ENCODE assay signal across 8 mouse cellular contexts in the genomic region with DNA sequence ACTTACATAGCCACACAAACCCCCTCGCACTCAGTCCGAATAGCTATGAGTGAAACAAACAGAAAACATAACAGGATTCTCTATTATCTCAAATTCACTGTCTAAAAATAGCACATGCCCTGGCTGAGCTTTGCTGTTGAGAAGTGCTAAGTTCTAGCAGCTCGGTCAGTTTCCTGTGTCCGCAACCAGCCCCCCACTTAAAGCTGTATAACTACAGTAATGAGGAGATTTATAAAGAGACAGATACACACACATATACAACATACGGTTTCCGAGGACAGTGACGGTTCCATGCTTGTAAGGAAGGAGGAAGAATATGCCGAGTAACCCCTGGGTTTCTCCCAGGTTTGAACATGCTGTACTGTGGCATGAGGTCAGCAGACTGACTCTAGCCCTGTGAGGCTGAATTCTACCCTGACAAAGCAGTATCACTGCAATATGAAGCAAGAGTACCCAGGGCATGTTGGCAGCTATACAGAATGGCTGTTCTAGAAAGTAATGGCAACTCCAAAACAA.
DNase-seq lines count a peak whose midpoint lies in the region; ATAC-seq and TF ChIP-seq lines count a peak whose summit lies in the region.

No protein-coding gene starts in this region.

- DNase-seq in forebrain, postnatal 0 days = no peak
- DNase-seq in forebrain, embryonic 11.5 days (ENCODE audit: low spot score) = no peak
- DNase-seq in cerebellum, postnatal 14 days = peak; percentile 39 to 45
- no peak for DNase-seq in thymus, adult 2 months
- no peak for DNase-seq in layer of hippocampus, postnatal 14 days (ENCODE audit: low spot score in 2 of 2)

- peak overlapping the region; percentile 30; the same call in 1 of the 2 replicates for H3K27ac ChIP-seq in forebrain, postnatal 0 days (ENCODE audit: low read depth, low read length)
- no peak overlapping the region for H3K27ac ChIP-seq in forebrain, embryonic 11.5 days (ENCODE audit: low read depth, low read length)
- H3K27ac ChIP-seq in heart, embryonic 16.5 days (ENCODE audit: low read length) = peak overlapping the region; percentile 91
- peak overlapping the region; percentile 50 for H3K27ac ChIP-seq in liver, embryonic 16.5 days (ENCODE audit: low read length)
- 0 out of 2 replicates have a peak overlapping the region, but pooled peaks have one; percentile 34 for H3K27ac ChIP-seq in neural tube, embryonic 14.5 days (ENCODE audit: low read depth, low read length)
- no peak overlapping the region for H3K27ac ChIP-seq in thymus, adult 2 months (ENCODE audit: control insufficient read depth, insufficient read depth, low read length)

- H3K36me3 ChIP-seq in forebrain, postnatal 0 days (ENCODE audit: insufficient read depth) = no peaks in the 10 kb centered on the region
- no peaks in the 10 kb centered on the region for H3K36me3 ChIP-seq in forebrain, embryonic 11.5 days (ENCODE audit: control insufficient read depth, insufficient read depth, low read length)
- H3K36me3 ChIP-seq in heart, embryonic 16.5 days (ENCODE audit: control insufficient read depth, insufficient read depth) = no peaks in the 10 kb centered on the region
- no peaks in the 10 kb centered on the region for H3K36me3 ChIP-seq in liver, embryonic 16.5 days (ENCODE audit: control insufficient read depth, insufficient read depth)
- no peaks in the 10 kb centered on the region for H3K36me3 ChIP-seq in neural tube, embryonic 14.5 days (ENCODE audit: control insufficient read depth, insufficient read depth, low read length)
- H3K36me3 ChIP-seq in thymus, adult 2 months (ENCODE audit: control insufficient read depth, insufficient read depth, low read length) = no peaks in the 10 kb centered on the region

- no peak overlapping the region for H3K9ac ChIP-seq in forebrain, postnatal 0 days
- H3K9ac ChIP-seq in forebrain, embryonic 11.5 days (ENCODE audit: low read length) = no peak overlapping the region
- H3K9ac ChIP-seq in heart, embryonic 16.5 days (ENCODE audit: low read length) = peak overlapping the region; percentile 57
- H3K9ac ChIP-seq in liver, embryonic 16.5 days (ENCODE audit: low read depth, low read length) = no peak overlapping the region
- no peak overlapping the region for H3K9ac ChIP-seq in neural tube, embryonic 14.5 days (replicated peaks; ENCODE audit: low read depth, low read length)

- H3K4me1 ChIP-seq in forebrain, postnatal 0 days (ENCODE audit: insufficient read depth) = peaks cover 9% of the 10 kb centered on the region
- H3K4me1 ChIP-seq in forebrain, embryonic 11.5 days (replicated peaks; ENCODE audit: control insufficient read depth, insufficient read depth, low read length) = no peaks in the 10 kb centered on the region
- peaks cover 28% of the 10 kb centered on the region for H3K4me1 ChIP-seq in heart, embryonic 16.5 days (ENCODE audit: control insufficient read depth, insufficient read depth, low read length)
- H3K4me1 ChIP-seq in liver, embryonic 16.5 days (ENCODE audit: control insufficient read depth, low read depth, low read length) = peaks cover 5% of the 10 kb centered on the region
- peaks cover 7% of the 10 kb centered on the region; the same call in 1 of the 2 replicates for H3K4me1 ChIP-seq in neural tube, embryonic 14.5 days (ENCODE audit: control insufficient read depth, insufficient read depth, low read length)
- no peaks in the 10 kb centered on the region for H3K4me1 ChIP-seq in thymus, adult 2 months (replicated peaks; ENCODE audit: control insufficient read depth, insufficient read depth, low read length)

- ATAC-seq in forebrain, postnatal 0 days = no peak
- no peak for ATAC-seq in forebrain, embryonic 11.5 days (replicated peaks; ENCODE audit: low FRiP score)
- ATAC-seq in heart, embryonic 16.5 days (replicated peaks; ENCODE audit: extremely low read depth, insufficient read depth, low FRiP score) = peak; percentile 85
- ATAC-seq in liver, embryonic 16.5 days (ENCODE audit: low read depth) = peak; percentile 50; the same call in 1 of the 2 replicates
- ATAC-seq in neural tube, embryonic 14.5 days (ENCODE audit: low read depth) = no peak

- no peaks in the 10 kb centered on the region for H3K9me3 ChIP-seq in forebrain, postnatal 0 days (ENCODE audit: low read length)
- no peaks in the 10 kb centered on the region for H3K9me3 ChIP-seq in forebrain, embryonic 11.5 days (ENCODE audit: control insufficient read depth, low read length)
- no peaks in the 10 kb centered on the region for H3K9me3 ChIP-seq in heart, embryonic 16.5 days (replicated peaks; ENCODE audit: control insufficient read depth, low read length)
- H3K9me3 ChIP-seq in liver, embryonic 16.5 days (replicated peaks; ENCODE audit: control insufficient read depth, low read length) = no peaks in the 10 kb centered on the region
- no peaks in the 10 kb centered on the region for H3K9me3 ChIP-seq in neural tube, embryonic 14.5 days (ENCODE audit: control insufficient read depth, low read length)

- TF ChIP-seq CTCF in forebrain, postnatal 0 days (IDR thresholded peaks at IDR 0.05; ENCODE audit: low read depth) = no peak
- TF ChIP-seq CTCF in thymus, adult 2 months (IDR thresholded peaks at IDR 0.05; ENCODE audit: borderline replicate concordance, control insufficient read depth, extremely low read depth, insufficient read depth, low read length, poor library complexity) = no peak

- H3K4me3 ChIP-seq in forebrain, postnatal 0 days (ENCODE audit: low read depth, low read length) = no peak overlapping the region
- no peak overlapping the region for H3K4me3 ChIP-seq in forebrain, embryonic 11.5 days (ENCODE audit: low read depth, low read length)
- H3K4me3 ChIP-seq in heart, embryonic 16.5 days (ENCODE audit: low read length) = peak overlapping the region; percentile 31
- H3K4me3 ChIP-seq in liver, embryonic 16.5 days (ENCODE audit: low read depth, low read length) = no peak overlapping the region
- H3K4me3 ChIP-seq in neural tube, embryonic 14.5 days (ENCODE audit: low read depth, low read length) = no peak overlapping the region
- H3K4me3 ChIP-seq in thymus, adult 2 months (ENCODE audit: control insufficient read depth, insufficient read depth, low read length) = no peak overlapping the region

- TF ChIP-seq POLR2A in thymus, adult 2 months (IDR thresholded peaks at IDR 0.05; ENCODE audit: control insufficient read depth, extremely low read depth, insufficient read depth, low read length, poor library complexity) = no peak

- H3K4me2 ChIP-seq in forebrain, postnatal 0 days (ENCODE audit: low read depth) = peak overlapping the region; percentile 6; the same call in 1 of the 2 replicates
- no peak overlapping the region for H3K4me2 ChIP-seq in forebrain, embryonic 11.5 days (ENCODE audit: low read depth, low read length, severe bottlenecking)
- H3K4me2 ChIP-seq in heart, embryonic 16.5 days (ENCODE audit: low read depth, low read length) = peak overlapping the region; percentile 61
- no peak overlapping the region for H3K4me2 ChIP-seq in liver, embryonic 16.5 days (ENCODE audit: low read depth, low read length)
- H3K4me2 ChIP-seq in neural tube, embryonic 14.5 days (ENCODE audit: low read depth, low read length) = no peak overlapping the region

- 53% methylated on average over 8 of the region's 8 CpGs for WGBS in forebrain, postnatal 0 days
- 91% methylated on average over 8 of the region's 8 CpGs for WGBS in forebrain, embryonic 11.5 days
- WGBS in heart, embryonic 16.5 days = 15% methylated on average over 8 of the region's 8 CpGs
- WGBS in liver, embryonic 16.5 days (ENCODE audit: insufficient replicate concordance) = 24% methylated on average over 8 of the region's 8 CpGs
- WGBS in neural tube, embryonic 14.5 days = 71% methylated on average over 8 of the region's 8 CpGs
- WGBS in thymus, adult 2 months = 71% methylated on average over 8 of the region's 8 CpGs

- no peaks in the 10 kb centered on the region for H3K27me3 ChIP-seq in forebrain, postnatal 0 days (ENCODE audit: insufficient read depth, low read length)
- no peaks in the 10 kb centered on the region for H3K27me3 ChIP-seq in forebrain, embryonic 11.5 days (ENCODE audit: control insufficient read depth, insufficient read depth, low read length)
- H3K27me3 ChIP-seq in heart, embryonic 16.5 days (ENCODE audit: control insufficient read depth, insufficient read depth, low read length) = no peaks in the 10 kb centered on the region
- no peaks in the 10 kb centered on the region for H3K27me3 ChIP-seq in liver, embryonic 16.5 days (ENCODE audit: control insufficient read depth, insufficient read depth, low read depth, low read length)
- no peaks in the 10 kb centered on the region for H3K27me3 ChIP-seq in neural tube, embryonic 14.5 days (ENCODE audit: control insufficient read depth, insufficient read depth, low read length)
- no peaks in the 10 kb centered on the region for H3K27me3 ChIP-seq in thymus, adult 2 months (ENCODE audit: control insufficient read depth, insufficient read depth, low read length)

Comparison
In these comparisons a context has a peak if more than half of its experiments do, and no peak if none do; other contexts are left out.
1. H3K27ac ChIP-seq: peak in forebrain, postnatal 0 days (single experiment), heart, embryonic 16.5 days (single experiment), liver, embryonic 16.5 days (single experiment) and neural tube, embryonic 14.5 days (single experiment); none in forebrain, embryonic 11.5 days (single experiment) and thymus, adult 2 months (single experiment).
2. H3K4me2 ChIP-seq: peak in forebrain, postnatal 0 days (single experiment) and heart, embryonic 16.5 days (single experiment); none in forebrain, embryonic 11.5 days (single experiment), liver, embryonic 16.5 days (single experiment) and neural tube, embryonic 14.5 days (single experiment).
3. ATAC-seq: peak in heart, embryonic 16.5 days (single experiment) and liver, embryonic 16.5 days (single experiment); none in forebrain, postnatal 0 days (single experiment), forebrain, embryonic 11.5 days (single experiment) and neural tube, embryonic 14.5 days (single experiment).
4. DNase-seq: peak in cerebellum, postnatal 14 days (2 of 2); none in forebrain, postnatal 0 days (single experiment), forebrain, embryonic 11.5 days (single experiment), thymus, adult 2 months (single experiment) and layer of hippocampus, postnatal 14 days (0 of 2).